Mouse (Mus musculus) c-Kit-negative CD71-positive TER-119-positive erythroid progenitor cells, embryonic 14.5 days (primary cell): ENCODE results near the gene Gm28035.

Experiments used
- DNase-seq: peaks from one replicate; pipeline ENCODE4 v3.0.0-alpha.2; 2013; ENCODE audit warnings: low read depth, low spot score

Gene Gm28035

DNA sequence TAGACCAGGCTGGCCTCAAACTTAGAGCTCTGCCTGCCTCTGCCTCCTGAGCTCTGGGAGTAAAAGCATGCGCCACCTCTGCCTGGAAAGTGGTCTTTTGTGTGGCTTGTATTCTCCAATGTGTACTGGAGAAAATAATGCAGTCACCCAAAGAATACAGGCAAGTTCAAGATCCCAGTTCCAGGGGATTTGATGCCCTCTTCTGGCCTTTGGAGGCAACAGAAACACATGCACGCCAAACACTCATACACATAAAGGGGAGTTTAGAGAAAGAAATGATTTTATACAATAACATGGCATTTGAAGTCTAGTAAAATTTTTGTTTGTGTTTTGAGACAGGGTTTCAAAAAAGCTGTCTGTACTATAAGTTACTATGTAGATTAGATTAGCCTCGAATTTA lies 59.2 kb downstream of the Gm28035 start:
- no peak for DNase-seq

DNA sequence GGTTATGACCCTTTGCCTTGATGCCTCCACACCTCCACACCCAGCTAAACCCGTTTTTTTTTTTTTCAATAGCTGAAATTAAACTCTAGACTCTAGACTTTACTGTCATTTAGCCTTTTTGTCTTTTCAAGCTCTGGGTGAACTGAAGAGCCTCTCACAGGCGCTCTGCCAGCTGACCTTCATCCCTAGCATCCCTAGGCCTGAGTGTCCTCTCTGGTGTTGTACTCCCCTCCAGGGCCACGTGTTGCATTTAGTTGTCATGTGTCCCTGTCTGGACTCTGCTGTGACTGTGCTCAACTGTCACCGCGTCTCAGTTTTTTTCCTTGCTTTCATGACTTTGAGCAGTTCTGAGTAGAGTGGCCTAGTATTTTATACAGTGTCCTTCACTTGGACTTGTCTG lies 59.6 kb downstream of the Gm28035 start:
- DNase-seq, result no peak

DNA sequence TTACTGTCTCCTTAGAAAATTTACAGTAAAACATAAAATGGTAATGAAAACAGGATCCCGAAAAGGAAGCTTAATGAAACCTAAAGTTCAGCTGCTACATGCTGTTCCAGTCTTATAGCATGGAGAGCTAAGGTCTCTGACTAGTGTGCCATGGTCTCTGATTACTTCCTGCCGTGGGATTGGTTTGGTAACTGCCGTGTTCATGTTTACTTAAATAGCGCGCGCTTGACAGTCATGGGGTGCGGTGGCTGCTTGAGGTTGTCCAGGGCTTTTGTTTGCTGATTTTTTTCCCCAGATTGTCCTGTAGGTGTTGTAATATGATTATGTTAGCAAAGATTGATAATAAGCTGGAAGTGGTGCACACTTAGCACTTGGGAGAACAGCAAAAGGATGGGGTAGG lies 65.7 kb downstream of the Gm28035 start:
- DNase-seq, result no peak

DNA sequence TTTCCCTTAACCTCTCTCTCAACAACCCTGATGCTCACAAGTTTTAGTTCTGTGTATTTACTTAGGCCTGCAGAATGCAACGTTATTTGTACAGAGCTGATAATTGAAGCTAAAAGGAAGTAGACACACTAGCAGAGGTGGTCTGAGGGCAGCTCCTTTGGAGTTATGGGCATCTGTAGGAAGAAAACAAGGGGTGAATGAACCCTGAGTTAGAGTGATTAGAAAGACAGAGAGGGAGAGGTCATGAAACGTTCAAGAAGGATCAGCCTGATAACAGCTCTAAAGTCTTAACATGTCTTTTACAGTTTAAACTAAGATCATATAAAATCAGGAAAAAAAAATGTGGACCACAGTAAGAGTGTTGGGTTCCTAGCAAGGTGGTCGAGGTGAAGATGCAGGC lies 69.0 kb downstream of the Gm28035 start:
- DNase-seq, result no peak

DNA sequence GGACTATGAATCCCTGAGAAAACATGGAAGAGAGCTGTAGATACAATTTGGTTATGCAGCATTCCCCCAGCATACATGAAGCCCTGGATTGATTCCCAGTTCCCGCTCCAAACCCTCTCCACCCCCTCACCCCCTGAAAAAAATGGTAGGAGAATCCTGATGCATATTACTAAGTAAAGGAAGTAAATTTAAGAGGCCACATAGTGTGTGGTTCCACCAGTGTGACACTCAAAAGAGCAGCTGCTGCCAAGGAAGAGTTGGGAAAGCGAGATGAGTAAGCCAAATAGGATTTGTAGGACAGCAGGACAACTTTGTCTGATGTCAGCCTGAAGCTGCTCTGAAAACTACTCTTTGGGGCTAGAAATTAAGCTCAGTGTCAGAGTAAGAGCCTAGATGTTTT lies 71.1 kb downstream of the Gm28035 start:
- no peak for DNase-seq

DNA sequence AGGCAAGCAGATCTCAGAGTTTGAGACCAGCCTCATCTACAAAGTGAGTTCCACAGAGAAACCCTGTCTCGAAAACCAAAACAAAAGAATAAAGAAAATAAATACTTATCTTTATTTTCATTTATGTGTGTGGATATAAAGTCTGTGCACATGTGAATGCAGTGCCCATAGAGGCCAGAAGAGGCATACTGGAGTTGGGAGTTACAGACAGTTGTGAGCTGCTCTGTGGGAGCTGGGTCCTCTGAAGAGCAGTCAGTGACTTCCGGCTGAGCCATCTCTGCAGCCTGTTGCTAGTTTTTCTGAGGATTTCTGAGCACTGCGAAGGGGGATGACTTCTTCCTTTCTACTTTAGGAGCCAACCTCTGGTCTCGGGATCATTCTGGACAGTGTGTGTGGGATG lies 75.8 kb downstream of the Gm28035 start:
- DNase-seq, result no peak

DNA sequence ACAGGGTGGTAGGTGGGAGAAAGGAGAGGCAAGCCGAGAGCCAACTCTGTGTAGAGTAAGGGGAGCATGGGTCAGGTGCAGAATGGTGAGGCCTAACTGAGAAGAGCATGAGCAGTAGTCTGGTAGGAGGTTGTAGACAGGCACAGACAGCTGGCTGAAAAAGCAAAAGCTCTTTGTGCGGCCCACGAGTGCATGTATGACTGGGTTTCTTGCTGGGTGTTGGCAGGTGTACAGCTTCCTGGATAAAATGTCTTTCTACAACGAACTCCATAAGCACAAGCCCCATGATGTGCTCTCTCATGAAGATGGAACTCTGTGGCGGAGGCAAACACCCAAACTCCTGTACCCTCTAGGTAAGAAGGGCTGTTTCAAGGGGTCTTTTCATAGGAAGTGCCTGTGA lies 76.6 kb downstream of the Gm28035 start:
- no peak for DNase-seq

DNA sequence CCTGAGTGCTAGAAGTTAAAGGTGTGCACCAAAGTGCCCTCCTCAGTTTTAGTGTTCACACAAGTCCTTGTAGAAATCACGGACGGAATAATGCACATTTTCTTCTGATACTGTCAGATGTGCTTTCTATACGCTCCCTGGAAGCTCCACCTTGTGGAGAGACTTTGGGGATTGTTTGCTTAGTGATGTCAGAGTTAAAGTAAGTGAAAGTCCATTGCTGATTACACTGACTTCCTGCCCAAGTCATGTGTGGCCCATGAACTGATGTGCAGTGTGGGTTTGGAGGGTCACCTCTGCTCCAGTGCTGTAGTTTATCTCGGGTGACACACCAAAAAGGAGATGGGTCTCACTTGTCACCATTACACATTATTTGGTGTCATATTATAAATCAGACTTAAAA lies 78.9 kb downstream of the Gm28035 start:
- no peak for DNase-seq

DNA sequence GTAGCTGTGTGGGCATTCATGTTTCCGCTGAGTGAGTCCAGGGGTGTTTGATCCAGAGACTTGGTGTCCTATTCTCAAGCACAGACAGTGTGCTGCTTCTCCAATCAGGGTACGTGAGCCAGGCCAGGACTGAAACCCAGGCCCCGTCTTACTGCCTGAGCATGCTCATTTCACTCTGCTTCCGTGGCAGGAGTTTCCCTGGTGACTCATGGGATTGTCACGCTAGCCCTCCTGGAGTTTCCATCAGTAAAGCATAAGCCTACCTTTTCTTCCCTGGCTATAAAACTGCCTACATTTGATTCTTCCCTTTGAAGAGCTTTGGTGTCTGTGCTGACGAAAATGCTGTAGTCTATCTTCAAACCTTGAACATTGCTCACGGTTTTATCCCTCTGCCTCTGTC lies 82.7 kb downstream of the Gm28035 start:
- no peak for DNase-seq

DNA sequence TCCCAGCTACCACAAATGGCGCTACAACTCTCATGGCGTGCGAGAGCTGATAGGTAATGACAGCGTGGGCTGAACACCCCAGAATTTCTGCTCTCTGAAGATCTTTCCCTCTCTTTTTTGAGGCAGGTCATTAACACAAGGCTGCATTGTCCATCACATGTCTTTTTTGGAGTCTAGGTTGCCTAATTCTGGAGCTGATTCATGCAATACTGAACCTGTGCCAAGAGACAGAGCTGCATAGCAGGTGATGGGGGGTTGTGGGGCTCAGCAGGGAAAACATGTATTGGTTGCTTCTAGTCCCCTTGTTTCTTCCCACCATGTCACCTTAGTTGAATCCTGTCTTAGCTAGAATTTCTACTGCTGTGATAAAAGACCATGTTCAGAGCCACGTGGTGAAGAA lies 84.9 kb downstream of the Gm28035 start:
- DNase-seq, result no peak

DNA sequence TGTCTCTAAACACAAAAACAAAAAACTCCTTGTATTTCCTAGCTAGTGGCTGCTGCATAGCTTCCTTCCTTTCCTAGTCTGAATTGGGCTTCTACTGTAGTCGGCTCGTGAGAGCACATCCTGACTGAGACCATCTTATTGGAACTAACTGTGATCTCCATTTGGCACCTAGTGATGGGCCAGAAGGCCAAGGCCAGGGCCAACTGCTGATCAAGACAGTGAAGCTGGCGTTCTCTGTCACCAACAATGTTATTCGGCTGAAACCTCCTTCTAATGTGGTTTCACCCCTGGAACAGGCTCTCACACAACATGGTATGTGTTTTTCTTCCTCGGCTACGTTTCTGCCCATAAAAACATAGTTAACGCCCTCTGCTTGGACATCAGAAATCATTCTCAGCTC lies 86.9 kb downstream of the Gm28035 start:
- no peak for DNase-seq

DNA sequence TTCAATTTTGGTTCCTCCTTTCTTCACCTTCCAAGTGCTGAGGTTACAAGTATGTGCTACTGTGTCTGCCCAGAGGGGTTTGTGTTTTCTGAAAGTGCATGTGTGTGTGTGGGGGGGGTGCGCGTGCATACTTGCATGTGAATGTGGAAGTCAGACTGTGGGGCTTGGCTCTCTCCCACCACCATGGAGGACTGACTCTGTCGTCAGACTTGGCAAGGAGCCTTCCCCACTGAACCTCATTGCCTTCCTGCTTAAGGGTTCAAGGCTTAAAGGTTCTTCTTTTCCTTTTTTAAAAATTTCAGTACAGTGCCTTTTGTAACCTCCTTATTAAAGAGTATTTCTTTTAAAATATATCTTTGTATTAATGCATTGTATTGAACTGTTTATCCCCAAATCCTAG lies 88.4 kb downstream of the Gm28035 start:
- no peak for DNase-seq
